Mouse (Mus musculus) stomach, postnatal 0 days (tissue): ENCODE measurements around the gene Cep250.

Experiments used
- CTCF ChIP-seq: IDR thresholded peaks from 2 replicates; pipeline ENCODE4 v1.5.1; 2016; ENCODE audit warnings: antibody characterized with exemption, low read depth, mild to moderate bottlenecking, moderate library complexity
- EP300 ChIP-seq: optimal IDR thresholded peaks from 2 replicates; pipeline ENCODE3; 2016; ENCODE audit warnings: antibody characterized with exemption

DNA sequence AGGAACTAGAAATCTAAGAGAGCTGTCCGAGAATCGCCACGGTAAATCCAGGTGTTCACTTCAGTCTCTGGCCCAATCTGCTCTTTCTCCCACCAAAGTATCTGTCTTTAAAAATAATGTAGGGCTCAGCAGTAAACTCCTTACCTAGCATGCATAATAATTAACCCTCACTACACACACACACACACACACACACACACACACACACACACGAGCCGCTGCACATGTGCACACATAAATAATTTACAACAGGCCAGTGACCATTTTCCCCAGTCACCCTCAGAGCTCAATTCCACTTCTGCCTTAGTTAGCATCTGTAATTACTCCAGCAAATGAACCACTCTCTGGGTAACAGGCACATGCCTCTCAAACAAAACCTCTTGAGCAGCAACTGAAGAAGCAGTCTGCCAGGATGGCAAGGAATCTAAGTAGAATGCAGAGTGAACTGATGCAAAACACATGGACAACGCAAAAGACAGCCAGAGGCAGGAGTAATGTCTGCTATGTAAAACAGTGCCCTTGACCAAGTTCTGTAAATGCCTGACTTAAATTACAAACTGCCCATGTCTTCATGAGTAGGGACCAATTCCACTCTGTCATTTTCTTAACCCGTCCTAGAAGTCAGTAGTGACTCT lies 27.4 kb upstream of the Cep250 start:
- TF ChIP-seq CTCF (no peak), EP300 (no peak)
